Mouse (Mus musculus): Measurements from ENCODE around the gene Wbp1l.

- no peak for TF ChIP-seq CTCF (IDR thresholded peaks at IDR 0.05; ENCODE audit: borderline replicate concordance, insufficient read depth, low read length)
- no peak for TF ChIP-seq POLR2A (IDR thresholded peaks at IDR 0.05; ENCODE audit: low read depth, low read length)
Observed at GRCm38 (mm10) chr19:46619518-46619917, 20.6 kb downstream of the Wbp1l start.

Measured in embryonic fibroblast, embryonic 13.5 days (primary cell).